Comparison of ENCODE assay signal across 8 mouse cellular contexts in the genomic region with DNA sequence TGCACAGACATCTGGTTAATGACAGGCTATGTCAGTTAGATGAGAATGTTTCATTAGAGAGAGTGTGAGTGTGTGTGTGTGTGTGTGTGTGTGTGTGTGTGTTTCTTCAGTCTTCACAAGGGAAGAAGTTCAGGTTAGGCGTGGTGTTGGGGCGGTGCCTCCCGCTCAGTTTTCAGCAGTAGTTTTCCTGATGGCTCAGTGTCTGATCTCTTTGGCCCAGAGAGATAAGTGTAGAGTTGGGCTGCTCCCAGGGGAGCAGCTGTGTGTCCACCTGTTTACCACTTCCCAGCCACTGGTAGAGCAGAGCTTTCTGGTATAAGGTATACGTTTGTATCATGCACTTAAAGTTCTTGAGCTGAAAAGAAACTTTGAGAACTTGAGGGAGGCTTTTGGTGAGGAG. TPM values are rescaled to one million over a fixed set of nuclear protein-coding genes. Genes with fewer than 3 reads are reported as not detected.
DNase-seq lines count a peak whose midpoint lies in the region; ATAC-seq and TF ChIP-seq lines count a peak whose summit lies in the region.

No protein-coding gene starts in this region.

- peak overlapping the region; percentile 97 for H3K4me3 ChIP-seq in left cerebral cortex, adult 2 months
- peak overlapping the region; percentile 99 for H3K4me3 ChIP-seq in embryonic facial prominence, embryonic 13.5 days
- H3K4me3 ChIP-seq in intestine, postnatal 0 days (ENCODE audit: low read depth, low read length), result peak overlapping the region; percentile 78
- peak overlapping the region; percentile 98 for H3K4me3 ChIP-seq in neural tube, embryonic 13.5 days

- WGBS in embryonic facial prominence, embryonic 13.5 days, result 83% methylated on average over 4 of the region's 4 CpGs
- WGBS in intestine, postnatal 0 days, result 46% methylated on average over 4 of the region's 4 CpGs
- WGBS in neural tube, embryonic 13.5 days, result 88% methylated on average over 4 of the region's 4 CpGs

- intact Hi-C loops in left cerebral cortex, adult 2 months (cut with DNase I), result loop anchor here (2.0 to 10.0 kb wide), 2 partner anchors 19 to 165 kb away; a partner anchor contains a TSS
- intact Hi-C loops in left cerebral cortex, postnatal 36 days (cut with DNase I), result loop anchor here (2.0 to 5.0 kb wide), 4 partner anchors 19 to 48 kb away; a partner anchor contains a TSS
- intact Hi-C loops in left cerebral cortex, postnatal 4 days (cut with DNase I), result loop anchor here (2.0 kb wide), 1 partner anchor 53 kb away; no protein-coding TSS in a partner anchor

- H3K27ac ChIP-seq in left cerebral cortex, adult 2 months, result 0 out of 2 replicates have a peak overlapping the region, but pooled peaks have one; percentile 65
- no peak overlapping the region for H3K27ac ChIP-seq in embryonic facial prominence, embryonic 13.5 days
- H3K27ac ChIP-seq in intestine, postnatal 0 days (ENCODE audit: low read depth, low read length), result no peak overlapping the region; the same call in 1 of the 2 replicates
- H3K27ac ChIP-seq in neural tube, embryonic 13.5 days (replicated peaks), result no peak overlapping the region

- H3K27me3 ChIP-seq in embryonic facial prominence, embryonic 13.5 days, result no peaks in the 10 kb centered on the region
- H3K27me3 ChIP-seq in intestine, postnatal 0 days (replicated peaks; ENCODE audit: control insufficient read depth, insufficient read depth, low read length), result no peaks in the 10 kb centered on the region
- H3K27me3 ChIP-seq in neural tube, embryonic 13.5 days, result peaks cover 3% of the 10 kb centered on the region; the same call in 1 of the 2 replicates

- peak overlapping the region; percentile 85 for H3K4me2 ChIP-seq in embryonic facial prominence, embryonic 13.5 days
- peak overlapping the region; percentile 84 for H3K4me2 ChIP-seq in intestine, postnatal 0 days (replicated peaks; ENCODE audit: low read depth)
- H3K4me2 ChIP-seq in neural tube, embryonic 13.5 days, result peak overlapping the region; percentile 98

- TF ChIP-seq CTCF in left cerebral cortex, adult 2 months (IDR thresholded peaks at IDR 0.05), result no peak
- no peak for TF ChIP-seq CTCF in intestine, postnatal 0 days (IDR thresholded peaks at IDR 0.05; ENCODE audit: low read depth)

- H3K9ac ChIP-seq in embryonic facial prominence, embryonic 13.5 days, result peak overlapping the region; percentile 99
- no peak overlapping the region; the same call in 1 of the 2 replicates for H3K9ac ChIP-seq in intestine, postnatal 0 days (ENCODE audit: low read depth, low read length)
- peak overlapping the region; percentile 99 for H3K9ac ChIP-seq in neural tube, embryonic 13.5 days

- no peak for ATAC-seq in embryonic facial prominence, embryonic 13.5 days (ENCODE audit: insufficient number of reproducible peaks, insufficient read depth, low FRiP score, low TSS enrichment, low read depth)
- no peak for ATAC-seq in intestine, postnatal 0 days
- no peak for ATAC-seq in neural tube, embryonic 13.5 days (ENCODE audit: low read depth)

- no peak for DNase-seq in left cerebral cortex, adult 2 months (ENCODE audit: extremely low spot score in 1 of 2, low spot score in 2 of 2)
- no peak for DNase-seq in left cerebral cortex, postnatal 36 days (ENCODE audit: low spot score in 2 of 2)
- no peak for DNase-seq in urinary bladder, postnatal 14 days (ENCODE audit: low spot score)
- no peak for DNase-seq in left cerebral cortex, postnatal 4 days
- no peak for DNase-seq in lung, adult 18-20 months

- peaks cover 40% of the 10 kb centered on the region for H3K4me1 ChIP-seq in embryonic facial prominence, embryonic 13.5 days
- no peaks in the 10 kb centered on the region for H3K4me1 ChIP-seq in intestine, postnatal 0 days (replicated peaks; ENCODE audit: control insufficient read depth, insufficient read depth, low read length)
- H3K4me1 ChIP-seq in neural tube, embryonic 13.5 days (replicated peaks), result peaks cover 66% of the 10 kb centered on the region

- peaks cover 31% of the 10 kb centered on the region for H3K36me3 ChIP-seq in embryonic facial prominence, embryonic 13.5 days
- H3K36me3 ChIP-seq in intestine, postnatal 0 days (ENCODE audit: control insufficient read depth, insufficient read depth), result peaks cover 12% of the 10 kb centered on the region; the same call in 1 of the 2 replicates
- H3K36me3 ChIP-seq in neural tube, embryonic 13.5 days, result peaks cover 11% of the 10 kb centered on the region; the same call in 1 of the 2 replicates

- no peaks in the 10 kb centered on the region for H3K9me3 ChIP-seq in embryonic facial prominence, embryonic 13.5 days
- no peaks in the 10 kb centered on the region for H3K9me3 ChIP-seq in intestine, postnatal 0 days (ENCODE audit: control insufficient read depth)
- no peaks in the 10 kb centered on the region for H3K9me3 ChIP-seq in neural tube, embryonic 13.5 days

RNA-seq across cellular contexts. Expression of a gene that starts 1.6 kb away (rescaled TPM):
- 100 to 1,000 TPM; 269 to 280 TPM for total RNA-seq in left cerebral cortex, adult 2 months (2021)
- 100 to 1,000 TPM; 269 to 307 TPM for total RNA-seq in left cerebral cortex, postnatal 36 days (2021)
- 195 and 216 TPM in 2 replicates for polyA plus RNA-seq in embryonic facial prominence, embryonic 13.5 days (2015; fragmentation: Nextera tagmentation; extraction: Ambion mirVana)
- 201 and 204 TPM in 2 replicates for polyA plus RNA-seq in intestine, postnatal 0 days (2015; fragmentation: Nextera tagmentation; extraction: Ambion mirVana)
- polyA plus RNA-seq in neural tube, embryonic 13.5 days (2015; fragmentation: Nextera tagmentation; extraction: Ambion mirVana), result 235 and 247 TPM in 2 replicates
- 100 to 1,000 TPM; 141 to 157 TPM for total RNA-seq in left cerebral cortex, postnatal 4 days (2021)

RNA-seq across cellular contexts. Expression of a gene that starts 19.8 kb away (rescaled TPM):
- total RNA-seq in left cerebral cortex, adult 2 months (2021), result 10 to 100 TPM; 42.9 to 46.3 TPM
- total RNA-seq in left cerebral cortex, postnatal 36 days (2021), result 10 to 100 TPM; 40.9 to 44.9 TPM
- 44.9 and 45.6 TPM in 2 replicates for polyA plus RNA-seq in embryonic facial prominence, embryonic 13.5 days (2015; fragmentation: Nextera tagmentation; extraction: Ambion mirVana)
- 13.3 and 14.4 TPM in 2 replicates for polyA plus RNA-seq in intestine, postnatal 0 days (2015; fragmentation: Nextera tagmentation; extraction: Ambion mirVana)
- 37.9 and 41.4 TPM in 2 replicates for polyA plus RNA-seq in neural tube, embryonic 13.5 days (2015; fragmentation: Nextera tagmentation; extraction: Ambion mirVana)
- 10 to 100 TPM; 38.0 to 43.2 TPM for total RNA-seq in left cerebral cortex, postnatal 4 days (2021)

RNA-seq across cellular contexts. Expression of a gene that starts 29.7 kb away (rescaled TPM):
- 100 to 1,000 TPM; 226 TPM for total RNA-seq in left cerebral cortex, adult 2 months (2021)
- 100 to 1,000 TPM; 242 to 273 TPM for total RNA-seq in left cerebral cortex, postnatal 36 days (2021)
- 0.34 and 0.37 TPM in 2 replicates for polyA plus RNA-seq in embryonic facial prominence, embryonic 13.5 days (2015; fragmentation: Nextera tagmentation; extraction: Ambion mirVana)
- 0.08 and 0.14 TPM in 2 replicates for polyA plus RNA-seq in intestine, postnatal 0 days (2015; fragmentation: Nextera tagmentation; extraction: Ambion mirVana)
- polyA plus RNA-seq in neural tube, embryonic 13.5 days (2015; fragmentation: Nextera tagmentation; extraction: Ambion mirVana), result 1.1 and 1.4 TPM in 2 replicates
- total RNA-seq in left cerebral cortex, postnatal 4 days (2021), result 100 to 1,000 TPM; 106 to 117 TPM

RNA-seq across cellular contexts. Expression of a gene that starts 38.3 kb away (rescaled TPM):
- under 1 TPM; 0.77 to 0.97 TPM for total RNA-seq in left cerebral cortex, adult 2 months (2021)
- total RNA-seq in left cerebral cortex, postnatal 36 days (2021), result under 1 TPM; 0.64 to 0.88 TPM
- 0.07 and 0.11 TPM in 2 replicates for polyA plus RNA-seq in embryonic facial prominence, embryonic 13.5 days (2015; fragmentation: Nextera tagmentation; extraction: Ambion mirVana)
- polyA plus RNA-seq in intestine, postnatal 0 days (2015; fragmentation: Nextera tagmentation; extraction: Ambion mirVana), result 0.14 TPM in 1 of 2 replicates, not detected in the other
- polyA plus RNA-seq in neural tube, embryonic 13.5 days (2015; fragmentation: Nextera tagmentation; extraction: Ambion mirVana), result 0.04 and 0.10 TPM in 2 replicates
- total RNA-seq in left cerebral cortex, postnatal 4 days (2021), result under 1 TPM; 0.38 to 0.58 TPM

RNA-seq across cellular contexts. Expression of a gene that starts 52.2 kb away (rescaled TPM):
- total RNA-seq in left cerebral cortex, adult 2 months (2021), result 10 to 100 TPM; 14.5 to 15.4 TPM
- 10 to 100 TPM; 11.4 to 17.3 TPM for total RNA-seq in left cerebral cortex, postnatal 36 days (2021)
- 9.5 and 10.4 TPM in 2 replicates for polyA plus RNA-seq in embryonic facial prominence, embryonic 13.5 days (2015; fragmentation: Nextera tagmentation; extraction: Ambion mirVana)
- 1.6 and 1.7 TPM in 2 replicates for polyA plus RNA-seq in intestine, postnatal 0 days (2015; fragmentation: Nextera tagmentation; extraction: Ambion mirVana)
- polyA plus RNA-seq in neural tube, embryonic 13.5 days (2015; fragmentation: Nextera tagmentation; extraction: Ambion mirVana), result 8.4 and 9.2 TPM in 2 replicates
- 10 to 100 TPM; 25.3 to 25.8 TPM for total RNA-seq in left cerebral cortex, postnatal 4 days (2021)
